Mouse (Mus musculus) forebrain, postnatal 0 days (tissue): Measurements from ENCODE around the gene Pak6. TPM values are rescaled to one million over a fixed set of nuclear protein-coding genes. Genes with fewer than 3 reads are reported as not detected.

Experiments
- ATAC-seq: fragments of 200-750 bp; cut with Nextera tagmentation; 2 replicates; pipeline ENCODE4 v1.8.0; 2017; ENCODE audit warnings: mild to moderate bottlenecking, moderate library complexity
- DNase-seq: peaks from one replicate; pipeline ENCODE4 v3.0.0-alpha.2; 2015
- H3K27ac ChIP-seq: fragments of 300-500 bp; sonication (generic); 2 replicates; pipeline ENCODE4 v1.5.1; 2014; ENCODE audit warnings: low read depth, mild to moderate bottlenecking, antibody characterized with exemption, low read length, moderate library complexity, mixed read lengths
- H3K27me3 ChIP-seq: fragments of 300-500 bp; sonication (generic); 2 replicates; pipeline ENCODE4 v1.6.1; 2014; ENCODE audit warnings: mild to moderate bottlenecking, low read length, mixed read lengths; ENCODE audit not compliant: insufficient read depth
- H3K36me3 ChIP-seq: fragments of 300-500 bp; sonication (generic); 2 replicates; pipeline ENCODE4 v1.6.1; 2014; ENCODE audit warnings: mild to moderate bottlenecking, moderate library complexity; ENCODE audit not compliant: insufficient read depth
- H3K4me1 ChIP-seq: fragments of 300-500 bp; sonication (generic); 2 replicates; pipeline ENCODE4 v1.6.1; 2014; ENCODE audit warnings: antibody characterized with exemption; ENCODE audit not compliant: insufficient read depth
- H3K4me2 ChIP-seq: fragments of 300-500 bp; sonication (generic); 2 replicates; pipeline ENCODE4 v1.6.1; 2014; ENCODE audit warnings: low read depth, mild to moderate bottlenecking, moderate library complexity
- H3K4me3 ChIP-seq: fragments of 300-500 bp; sonication (generic); 2 replicates; pipeline ENCODE4 v1.5.1; 2014; ENCODE audit warnings: low read depth, low read length, mixed read lengths
- H3K9ac ChIP-seq: fragments of 300-500 bp; sonication (generic); 2 replicates; pipeline ENCODE4 v1.6.1; 2014; ENCODE audit warnings: mild to moderate bottlenecking
- H3K9me3 ChIP-seq: fragments of 300-500 bp; sonication (generic); 2 replicates; pipeline ENCODE4 v1.6.1; 2016; ENCODE audit warnings: low read length
- CTCF ChIP-seq: sonication (generic); IDR thresholded peaks from 2 replicates; pipeline ENCODE4 v1.5.1; 2016; ENCODE audit warnings: antibody characterized with exemption, control low read depth, low read depth
- WGBS: fragments of 180-500 bp; shearing (Covaris S2); extraction: QIAGEN DNeasy Blood & Tissue Kit; methylation state at CpG from one replicate; pipeline ENCODE4 v1.1.7; 2014; 5-methylcytosine and 5-hydroxymethylcytosine counted together
- polyA plus RNA-seq: library from polyadenylated mRNA; unstranded; fragments of >200 nt; fragmentation: Nextera tagmentation; extraction: Ambion mirVana; gene quantifications from 2 replicates; pipeline ENCODE4 v1.2.1, GENCODE M21; 2015
- total RNA-seq: library from RNA; depleted of rRNA; stranded (reverse); fragments of >200 nt; gene quantifications from 2 replicates; pipeline ENCODE4 v1.2.3, GENCODE M21; 2014

Gene Pak6
- total and polyA plus RNA-seq, 2 experiments from 2014 or later = 61.9 to 84.4 TPM

DNA sequence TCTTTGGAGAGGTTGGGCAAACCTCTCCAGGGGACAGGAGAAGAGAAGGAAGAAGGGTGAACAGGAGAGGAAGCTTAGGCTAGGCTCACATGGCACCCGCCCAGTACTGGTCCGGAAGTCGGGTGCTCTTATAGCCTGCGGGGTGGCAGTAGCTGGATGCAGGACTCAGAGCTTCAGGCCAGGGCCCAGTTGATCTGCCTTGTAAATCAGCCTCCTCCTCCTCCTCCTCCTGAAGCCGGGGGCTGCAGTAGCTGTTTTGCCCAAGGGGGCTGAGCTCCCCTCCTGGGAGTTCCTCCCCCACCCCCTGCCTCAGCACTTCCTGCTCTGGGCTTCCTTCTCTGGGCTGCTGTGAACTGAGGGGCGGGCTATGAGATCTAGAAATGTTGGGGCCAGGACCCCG lies 65.2 kb downstream of the Pak6 start, which contains the start of gene Plcb2:
Gene Plcb2 (minus strand): TSS at position 102 of the 400 bp plus-strand sequence.
- no peak for TF ChIP-seq CTCF
- DNase-seq (no peak), ATAC-seq (no peak)
- Histone ChIP-seq H3K9me3 (no peaks in the 10 kb centered on the region), H3K27me3 (no peaks in the 10 kb centered on the region), H3K9ac (no peak within 1 kb of the TSS), H3K4me1 (peaks cover 3% of the 10 kb centered on the region; the same call in 1 of the 2 replicates), H3K36me3 (no peaks in the 10 kb centered on the region), H3K4me3 (no peak within 1 kb of the TSS), H3K27ac (no peak within 1 kb of the TSS), H3K4me2 (no peak within 1 kb of the TSS)
- WGBS = 29% methylated on average over 7 of the region's 7 CpGs

DNA sequence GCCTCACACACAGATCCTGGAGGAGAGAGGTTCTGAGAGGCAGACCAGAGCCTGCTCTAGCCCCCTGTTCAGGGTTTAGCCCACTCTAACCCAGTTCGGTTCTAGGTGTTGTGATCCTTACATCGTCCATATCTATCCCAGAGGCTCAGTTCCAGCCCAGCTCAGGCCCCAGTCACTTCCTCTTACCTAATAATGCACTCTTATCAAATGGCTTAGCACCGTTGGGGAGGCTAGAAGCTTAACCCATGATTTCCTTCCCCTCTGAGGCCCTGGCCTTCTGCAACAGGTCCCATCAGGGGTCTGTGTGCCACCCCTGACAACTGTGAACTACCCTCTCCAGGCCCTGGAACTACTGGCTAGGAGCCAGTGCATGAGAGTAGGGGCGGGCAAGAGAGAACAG lies 66.1 kb downstream of the Pak6 start:
- no peaks in the 10 kb centered on the region for H3K27me3 ChIP-seq
- H3K9ac ChIP-seq = no peak overlapping the region
- H3K4me2 ChIP-seq = no peak overlapping the region
- WGBS = 58% methylated on average over 4 of the region's 4 CpGs
- H3K4me3 ChIP-seq = no peak overlapping the region
- no peaks in the 10 kb centered on the region for H3K36me3 ChIP-seq
- H3K4me1 ChIP-seq = peaks cover 3% of the 10 kb centered on the region; the same call in 1 of the 2 replicates
- H3K9me3 ChIP-seq = no peaks in the 10 kb centered on the region
- no peak for DNase-seq
- no peak for ATAC-seq
- no peak for TF ChIP-seq CTCF
- no peak overlapping the region for H3K27ac ChIP-seq

DNA sequence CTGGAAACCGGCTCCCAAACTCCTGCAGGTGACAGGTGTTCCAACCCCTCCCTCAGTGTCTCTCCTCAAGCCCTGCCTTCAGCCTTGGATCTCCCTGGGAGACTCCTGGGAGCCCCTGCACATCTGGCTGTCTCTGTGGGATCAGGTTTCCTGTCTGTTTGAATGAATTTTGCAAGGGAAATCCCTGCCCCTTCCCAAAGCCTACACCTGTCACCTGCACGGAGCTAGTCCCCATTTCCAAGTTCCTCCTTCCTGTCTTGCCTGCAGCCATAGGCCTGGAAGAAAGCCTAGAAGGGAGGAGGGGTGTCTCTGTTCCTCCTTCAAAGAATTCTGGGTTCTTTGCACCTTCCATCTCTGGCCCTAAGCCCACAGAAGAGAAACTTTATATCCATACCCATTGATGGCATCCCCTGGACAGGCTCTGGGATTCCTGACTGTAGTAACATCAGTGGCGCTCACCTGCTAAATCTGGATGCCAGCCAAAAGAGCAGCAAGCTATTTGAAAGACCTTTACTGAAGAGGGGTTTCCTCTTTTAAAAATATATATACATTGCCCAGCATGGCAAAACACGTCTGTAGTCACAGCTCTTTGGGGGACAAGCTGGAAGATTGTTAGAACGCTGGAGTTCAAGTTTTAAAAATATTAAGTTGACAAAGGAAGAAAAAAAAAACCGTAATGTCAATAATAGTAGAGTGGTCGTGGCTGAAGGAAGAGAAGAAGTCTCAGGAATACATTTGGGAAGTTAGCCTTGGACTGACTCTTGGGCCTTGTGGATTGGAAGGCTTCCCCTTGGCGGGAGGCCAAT lies 66.9 kb downstream of the Pak6 start:
- TF ChIP-seq CTCF = no peak
- H3K27me3 ChIP-seq = no peaks in the 10 kb centered on the region
- H3K27ac ChIP-seq = no peak overlapping the region
- H3K4me3 ChIP-seq = no peak overlapping the region
- H3K36me3 ChIP-seq = no peaks in the 10 kb centered on the region
- no peak for ATAC-seq
- WGBS = 22% methylated on average over 8 of the region's 8 CpGs
- no peak for DNase-seq
- H3K4me2 ChIP-seq = no peak overlapping the region
- H3K9ac ChIP-seq = no peak overlapping the region
- H3K4me1 ChIP-seq = peaks cover 3% of the 10 kb centered on the region; the same call in 1 of the 2 replicates
- no peaks in the 10 kb centered on the region for H3K9me3 ChIP-seq

DNA sequence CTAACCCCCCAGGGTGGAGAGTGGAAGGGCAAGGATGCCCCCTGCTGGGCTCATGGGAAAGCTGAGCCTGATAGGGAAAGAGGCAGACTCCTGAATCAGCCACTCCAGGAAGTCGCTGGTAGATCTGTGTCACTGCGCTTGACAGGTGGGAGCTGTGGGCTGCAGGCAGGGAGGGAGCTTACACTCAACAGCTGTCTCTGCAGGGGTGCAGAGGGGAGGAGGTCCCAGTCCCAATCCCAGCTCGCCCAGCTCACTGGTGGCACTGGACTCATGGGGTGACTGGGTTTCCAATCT lies 67.5 kb downstream of the Pak6 start:
- Histone ChIP-seq H3K36me3 (no peaks in the 10 kb centered on the region), H3K4me2 (no peak overlapping the region), H3K4me3 (no peak overlapping the region), H3K27ac (no peak overlapping the region), H3K9me3 (no peaks in the 10 kb centered on the region), H3K9ac (no peak overlapping the region), H3K27me3 (no peaks in the 10 kb centered on the region), H3K4me1 (peaks cover 3% of the 10 kb centered on the region; the same call in 1 of the 2 replicates)
- ATAC-seq (peak; percentile 34; the same call in 1 of the 2 replicates), DNase-seq (peak; percentile 75)
- TF ChIP-seq CTCF = peak; percentile 77
- 8% methylated on average over 3 of the region's 3 CpGs for WGBS

DNA sequence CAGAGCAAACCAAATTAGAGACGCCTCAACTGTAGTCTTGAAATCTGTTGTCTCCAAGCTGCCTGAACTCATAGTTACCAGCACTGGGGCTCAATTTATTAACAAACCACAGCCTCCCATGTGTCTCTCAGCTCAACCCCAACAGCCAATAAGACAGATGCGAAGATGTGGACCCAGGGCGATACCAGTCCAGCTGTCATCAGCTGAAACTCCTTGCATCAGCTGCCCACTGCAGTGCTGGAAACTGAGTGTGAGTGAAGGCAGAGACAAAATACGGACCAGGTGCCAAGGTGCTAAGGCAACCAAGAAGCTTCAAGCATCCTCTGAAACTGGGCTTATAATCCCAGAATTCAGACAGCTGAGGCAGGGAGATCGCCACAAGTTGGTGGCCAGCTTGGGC lies 68.9 kb downstream of the Pak6 start:
- Histone ChIP-seq H3K4me3 (no peak overlapping the region), H3K9ac (no peak overlapping the region), H3K4me2 (no peak overlapping the region), H3K27me3 (no peaks in the 10 kb centered on the region), H3K9me3 (no peaks in the 10 kb centered on the region), H3K27ac (no peak overlapping the region), H3K36me3 (no peaks in the 10 kb centered on the region), H3K4me1 (peaks cover 3% of the 10 kb centered on the region; the same call in 1 of the 2 replicates)
- no peak for ATAC-seq
- TF ChIP-seq CTCF = no peak
- no peak for DNase-seq
- WGBS = 81% methylated on average over 5 of the region's 5 CpGs

DNA sequence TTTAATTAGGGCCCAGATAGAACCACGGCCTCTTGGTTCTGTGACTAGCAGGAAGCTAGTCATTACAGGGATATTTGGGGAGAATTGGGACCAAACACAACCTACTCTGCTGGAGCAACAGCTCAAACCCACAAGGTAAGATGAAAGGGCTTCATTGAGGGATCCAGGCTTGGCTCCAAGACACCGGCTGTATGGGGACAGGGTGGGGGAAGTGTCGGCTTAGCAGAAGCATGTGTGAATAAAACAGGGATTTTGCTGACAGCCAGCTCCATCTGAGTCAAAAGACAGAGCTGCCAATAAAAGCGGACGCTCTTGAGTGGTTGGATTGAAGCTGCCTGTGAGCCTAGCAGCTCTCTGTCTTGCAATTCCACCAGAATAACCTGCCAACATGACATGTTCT lies 70.2 kb downstream of the Pak6 start:
- Histone ChIP-seq H3K9ac (no peak overlapping the region), H3K4me1 (peaks cover 3% of the 10 kb centered on the region; the same call in 1 of the 2 replicates), H3K36me3 (no peaks in the 10 kb centered on the region), H3K4me2 (no peak overlapping the region), H3K27me3 (no peaks in the 10 kb centered on the region), H3K9me3 (no peaks in the 10 kb centered on the region), H3K4me3 (no peak overlapping the region), H3K27ac (no peak overlapping the region)
- peak; percentile 74 for DNase-seq
- no peak for TF ChIP-seq CTCF
- 18% methylated on average over 5 of the region's 5 CpGs for WGBS
- peak; percentile 88 for ATAC-seq

DNA sequence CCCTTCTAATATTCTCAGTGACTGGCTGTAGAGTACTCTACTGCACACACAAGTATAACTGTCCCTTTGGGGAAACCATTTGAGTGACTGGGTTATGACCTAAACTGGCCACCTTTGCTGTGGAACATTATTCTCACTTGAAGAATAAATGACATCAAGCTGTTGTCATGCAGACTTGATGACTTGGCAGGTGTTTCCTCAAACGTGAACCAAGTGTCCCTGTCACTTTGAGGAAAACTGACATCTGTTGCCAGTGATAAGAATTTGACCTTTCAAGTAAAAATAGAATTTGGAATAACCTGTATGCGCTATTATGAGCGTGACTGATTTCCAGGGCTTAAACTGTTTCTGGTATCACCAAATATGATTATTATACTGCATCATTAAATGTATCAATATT lies 77.2 kb downstream of the Pak6 start:
- no peak overlapping the region for H3K27ac ChIP-seq
- WGBS = 70% methylated on average over 3 of the region's 3 CpGs
- no peaks in the 10 kb centered on the region; the same call in 1 of the 2 replicates for H3K27me3 ChIP-seq
- no peak for DNase-seq
- H3K4me3 ChIP-seq = no peak overlapping the region
- no peak overlapping the region for H3K9ac ChIP-seq
- no peaks in the 10 kb centered on the region for H3K9me3 ChIP-seq
- H3K4me2 ChIP-seq = no peak overlapping the region
- TF ChIP-seq CTCF = no peak
- peaks cover 14% of the 10 kb centered on the region; the same call in 1 of the 2 replicates for H3K4me1 ChIP-seq
- ATAC-seq = no peak
- H3K36me3 ChIP-seq = no peaks in the 10 kb centered on the region
